Mouse (Mus musculus): ENCODE measurements around the gene A630023A22Rik.

GRCm38 (mm10) chr14:34087856-34088398 is 14.6 kb downstream of the A630023A22Rik start:
- no peak for TF ChIP-seq CTCF (IDR thresholded peaks at IDR 0.05; ENCODE audit: extremely low read depth, insufficient read depth, insufficient read length, insufficient replicate concordance)
- TF ChIP-seq POLR2A (IDR thresholded peaks at IDR 0.05; ENCODE audit: low read depth, low read length), result no peak
